Mouse (Mus musculus): ENCODE data around the gene Stk39. TPM values are rescaled to one million over a fixed set of nuclear protein-coding genes. Genes with fewer than 3 reads are reported as not detected.

The Stk39 gene
- total RNA-seq, 1 experiment, result 5.0 TPM

DNA sequence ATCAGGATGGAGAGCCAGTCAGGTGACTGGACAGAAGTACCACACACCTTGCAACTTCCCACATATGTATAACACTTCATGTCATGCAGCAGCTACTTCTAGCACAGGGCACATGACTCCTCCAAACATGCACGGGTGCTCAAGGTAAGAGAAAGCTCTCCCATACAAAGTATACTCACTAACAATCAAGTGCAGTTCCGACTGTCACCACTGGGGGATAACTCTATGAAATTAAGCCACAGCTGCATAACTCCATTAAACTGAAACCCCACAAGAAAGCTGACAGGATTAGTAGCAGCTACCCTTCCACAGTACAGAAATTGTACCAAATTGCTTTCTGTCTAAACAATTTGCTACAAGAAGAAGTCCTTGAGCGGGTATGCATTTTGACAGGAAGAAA is 161.9 kb downstream of the Stk39 start:
- H3K4me3 ChIP-seq (ENCODE audit: insufficient read depth in 1 of 2, low read depth in 1 of 2, low read length in 2 of 2, poor library complexity in 1 of 2, severe bottlenecking in 1 of 2), result no peak overlapping the region
- no peak for TF ChIP-seq HCFC1 (IDR thresholded peaks at IDR 0.05; ENCODE audit: borderline replicate concordance, insufficient read depth, low read length)
- no peak for TF ChIP-seq ZC3H11A (IDR thresholded peaks at IDR 0.05; ENCODE audit: borderline replicate concordance, low read depth, low read length)
- no peak for TF ChIP-seq CHD2 (IDR thresholded peaks at IDR 0.05; ENCODE audit: low read depth, low read length)
- TF ChIP-seq ZNF384 (IDR thresholded peaks at IDR 0.05; ENCODE audit: low read depth, low read length), result no peak
- no peak for TF ChIP-seq MAFK (IDR thresholded peaks at IDR 0.05; ENCODE audit: insufficient read depth, low read depth, low read length)
- in situ Hi-C loops (cut with MboI; ENCODE audit: low sequenced_read_pairs in 2 of 2, unreplicated experiment in 2 of 2), result no loop called here
- DNase-seq (ENCODE audit: low read depth, low spot score), result peak; percentile 36
- H3K9me3 ChIP-seq (ENCODE audit: control insufficient read depth, insufficient read depth, low read depth, low read length), result no peaks in the 10 kb centered on the region
- H3K36me3 ChIP-seq (ENCODE audit: control insufficient read depth, insufficient read depth, low read length, poor library complexity, severe bottlenecking), result no peaks in the 10 kb centered on the region
- no peak overlapping the region for H3K9ac ChIP-seq (ENCODE audit: insufficient read depth, low read depth, low read length, poor library complexity, severe bottlenecking)
- H3K27ac ChIP-seq (ENCODE audit: insufficient read depth, low read depth, low read length, poor library complexity, severe bottlenecking), result no peak overlapping the region
- H3K4me1 ChIP-seq (ENCODE audit: control insufficient read depth in 2 of 2, insufficient read depth in 2 of 2, low read length in 2 of 2, poor library complexity in 1 of 2), result peaks cover 0 to 3% of the 10 kb centered on the region in 2 experiments; a peak in 1 of 4 replicates

DNA sequence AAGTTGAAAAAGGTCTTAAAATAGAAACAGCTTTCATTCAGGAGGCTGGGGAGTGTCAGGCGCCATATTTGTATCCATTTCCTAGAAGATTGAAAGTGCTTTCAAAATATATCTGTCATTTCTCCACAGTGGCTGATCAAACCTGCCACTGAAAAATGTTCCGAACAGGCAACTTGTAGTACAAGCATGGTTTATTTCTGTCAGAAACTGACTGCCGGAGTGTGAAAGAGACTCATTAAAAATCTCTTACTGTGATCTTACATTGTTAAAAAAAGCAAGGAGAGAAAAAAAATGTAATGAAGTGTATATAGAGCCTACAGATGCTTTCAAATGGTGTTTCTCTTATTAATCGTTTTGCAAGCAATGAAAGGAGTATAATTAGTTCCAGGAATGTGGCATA is 165.5 kb downstream of the Stk39 start:
- DNase-seq (ENCODE audit: low read depth, low spot score), result no peak

GRCm38 (mm10) chr2:68304771-68305460 is 167.2 kb downstream of the Stk39 start:
- DNase-seq (ENCODE audit: low read depth, low spot score), result no peak
- H3K9ac ChIP-seq (ENCODE audit: insufficient read depth, low read depth, low read length, poor library complexity, severe bottlenecking), result no peak overlapping the region
- H3K4me1 ChIP-seq (ENCODE audit: control insufficient read depth in 2 of 2, insufficient read depth in 2 of 2, low read length in 2 of 2, poor library complexity in 1 of 2), result peaks cover 0 to 8% of the 10 kb centered on the region in 2 experiments; a peak in 1 of 4 replicates
- H3K27ac ChIP-seq (ENCODE audit: insufficient read depth, low read depth, low read length, poor library complexity, severe bottlenecking), result no peak overlapping the region
- no peak overlapping the region for H3K4me3 ChIP-seq (ENCODE audit: insufficient read depth in 1 of 2, low read depth in 1 of 2, low read length in 2 of 2, poor library complexity in 1 of 2, severe bottlenecking in 1 of 2)
- no peaks in the 10 kb centered on the region for H3K36me3 ChIP-seq (ENCODE audit: control insufficient read depth, insufficient read depth, low read length, poor library complexity, severe bottlenecking)
- no peaks in the 10 kb centered on the region for H3K9me3 ChIP-seq (ENCODE audit: control insufficient read depth, insufficient read depth, low read depth, low read length)
- TF ChIP-seq ZNF384 (IDR thresholded peaks at IDR 0.05; ENCODE audit: low read depth, low read length) (no peak), CHD2 (IDR thresholded peaks at IDR 0.05; ENCODE audit: low read depth, low read length) (no peak), MAFK (IDR thresholded peaks at IDR 0.05; ENCODE audit: insufficient read depth, low read depth, low read length) (no peak), HCFC1 (IDR thresholded peaks at IDR 0.05; ENCODE audit: borderline replicate concordance, insufficient read depth, low read length) (no peak), ZC3H11A (IDR thresholded peaks at IDR 0.05; ENCODE audit: borderline replicate concordance, low read depth, low read length) (no peak)
- in situ Hi-C loops (cut with MboI; ENCODE audit: low sequenced_read_pairs in 2 of 2, unreplicated experiment in 2 of 2), result no loop called here

More for the DNA sequence above, 165.5 kb downstream of the Stk39 start:
- Histone ChIP-seq H3K27ac (ENCODE audit: insufficient read depth, low read depth, low read length, poor library complexity, severe bottlenecking) (no peak overlapping the region), H3K9ac (ENCODE audit: insufficient read depth, low read depth, low read length, poor library complexity, severe bottlenecking) (no peak overlapping the region), H3K4me3 (ENCODE audit: insufficient read depth in 1 of 2, low read depth in 1 of 2, low read length in 2 of 2, poor library complexity in 1 of 2, severe bottlenecking in 1 of 2) (no peak overlapping the region), H3K36me3 (ENCODE audit: control insufficient read depth, insufficient read depth, low read length, poor library complexity, severe bottlenecking) (no peaks in the 10 kb centered on the region), H3K9me3 (ENCODE audit: control insufficient read depth, insufficient read depth, low read depth, low read length) (no peaks in the 10 kb centered on the region), H3K4me1 (ENCODE audit: control insufficient read depth in 2 of 2, insufficient read depth in 2 of 2, low read length in 2 of 2, poor library complexity in 1 of 2) (peaks cover 0 to 6% of the 10 kb centered on the region in 2 experiments; a peak in 1 of 4 replicates)
- TF ChIP-seq MAFK (IDR thresholded peaks at IDR 0.05; ENCODE audit: insufficient read depth, low read depth, low read length) (no peak), ZNF384 (IDR thresholded peaks at IDR 0.05; ENCODE audit: low read depth, low read length) (no peak), HCFC1 (IDR thresholded peaks at IDR 0.05; ENCODE audit: borderline replicate concordance, insufficient read depth, low read length) (no peak), ZC3H11A (IDR thresholded peaks at IDR 0.05; ENCODE audit: borderline replicate concordance, low read depth, low read length) (no peak), CHD2 (IDR thresholded peaks at IDR 0.05; ENCODE audit: low read depth, low read length) (no peak)
- in situ Hi-C loops (cut with MboI; ENCODE audit: low sequenced_read_pairs in 2 of 2, unreplicated experiment in 2 of 2), result no loop called here

DNA sequence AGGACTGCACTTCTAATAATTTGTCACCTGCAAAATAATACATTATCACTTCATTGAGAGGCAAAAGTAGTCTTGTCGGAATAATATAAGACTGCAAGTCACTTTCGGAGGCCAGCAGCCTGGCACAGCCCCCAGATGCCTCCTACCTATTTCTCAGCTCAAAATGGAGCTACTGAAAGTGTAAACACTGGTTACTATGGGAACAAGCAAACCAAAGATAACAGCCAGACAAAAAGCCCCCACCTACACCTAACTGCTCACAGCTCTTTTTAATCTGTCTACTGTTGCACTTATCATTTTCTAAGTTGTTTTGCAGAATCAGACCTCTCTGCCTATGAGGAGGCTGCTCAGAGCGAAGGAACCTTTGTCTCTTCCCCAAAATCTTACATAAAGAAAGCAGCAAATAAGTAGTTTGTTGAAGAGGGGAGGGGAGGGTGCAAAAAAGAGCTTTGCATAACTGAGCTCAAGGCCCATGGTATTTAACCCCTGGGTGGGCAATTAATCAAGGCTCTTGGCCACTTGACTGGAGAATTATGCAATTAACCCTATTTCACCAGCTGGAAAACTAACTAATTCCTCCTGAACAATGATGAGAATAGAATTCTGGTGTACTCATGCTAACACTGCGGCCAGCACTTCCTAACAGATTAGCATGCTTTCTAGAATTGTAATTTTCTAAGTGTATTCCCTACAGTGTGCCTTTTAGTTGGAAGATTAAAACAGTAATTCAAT is 170.1 kb downstream of the Stk39 start:
- Histone ChIP-seq H3K9ac (ENCODE audit: insufficient read depth, low read depth, low read length, poor library complexity, severe bottlenecking) (no peak overlapping the region), H3K27ac (ENCODE audit: insufficient read depth, low read depth, low read length, poor library complexity, severe bottlenecking) (no peak overlapping the region), H3K36me3 (ENCODE audit: control insufficient read depth, insufficient read depth, low read length, poor library complexity, severe bottlenecking) (no peaks in the 10 kb centered on the region), H3K4me1 (ENCODE audit: control insufficient read depth in 2 of 2, insufficient read depth in 2 of 2, low read length in 2 of 2, poor library complexity in 1 of 2) (peaks cover 6 to 19% of the 10 kb centered on the region in 2 experiments), H3K9me3 (ENCODE audit: control insufficient read depth, insufficient read depth, low read depth, low read length) (no peaks in the 10 kb centered on the region), H3K4me3 (ENCODE audit: insufficient read depth in 1 of 2, low read depth in 1 of 2, low read length in 2 of 2, poor library complexity in 1 of 2, severe bottlenecking in 1 of 2) (no peak overlapping the region)
- in situ Hi-C loops (cut with MboI; ENCODE audit: low sequenced_read_pairs in 2 of 2, unreplicated experiment in 2 of 2), result no loop called here
- TF ChIP-seq ZC3H11A (IDR thresholded peaks at IDR 0.05; ENCODE audit: borderline replicate concordance, low read depth, low read length), result no peak
- no peak for TF ChIP-seq MAFK (IDR thresholded peaks at IDR 0.05; ENCODE audit: insufficient read depth, low read depth, low read length)
- TF ChIP-seq CHD2 (IDR thresholded peaks at IDR 0.05; ENCODE audit: low read depth, low read length), result no peak
- TF ChIP-seq HCFC1 (IDR thresholded peaks at IDR 0.05; ENCODE audit: borderline replicate concordance, insufficient read depth, low read length), result no peak
- no peak for DNase-seq (ENCODE audit: low read depth, low spot score)

Data from ES-E14 (cell line).